Mouse (Mus musculus): ENCODE results near the gene Pclo.

DNA sequence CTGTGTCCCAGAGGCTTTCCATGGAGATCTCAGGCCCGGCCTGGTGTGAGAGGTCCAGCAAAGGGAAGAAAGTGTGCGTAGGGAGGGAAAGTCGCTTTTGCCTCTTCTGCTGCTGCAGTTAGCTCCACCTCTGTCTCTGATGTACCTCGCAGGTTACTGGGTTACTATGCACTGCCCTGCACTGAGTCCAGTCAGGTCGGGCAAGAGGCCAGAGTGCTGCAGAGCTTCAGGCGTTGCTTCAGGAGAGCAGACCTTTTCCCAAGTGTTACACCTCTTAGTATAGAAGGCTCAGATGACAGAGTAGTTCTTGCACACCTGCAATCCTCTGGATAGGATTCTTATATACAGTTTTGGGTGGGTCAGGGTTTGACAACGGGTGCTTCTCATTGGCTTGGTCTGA, 108.6 kb downstream of the Pclo start:
- TF ChIP-seq CTCF (IDR thresholded peaks at IDR 0.05; ENCODE audit: control insufficient read depth, insufficient read depth, insufficient replicate concordance, low read depth, low read length): no peak
- TF ChIP-seq POLR2A (IDR thresholded peaks at IDR 0.05; ENCODE audit: control insufficient read depth, low read depth, low read length): no peak
